Mouse (Mus musculus): ENCODE data around the gene Tlx3. TPM values are rescaled to one million over a fixed set of nuclear protein-coding genes. Genes with fewer than 3 reads are reported as not detected.

Tlx3 gene
- not detected for polyA plus RNA-seq (2017; shearing (Covaris generic))

GRCm38 (mm10) chr11:33203383-33204328 lies at the start of gene Tlx3:
Tlx3 (minus strand) TSS chr11:33203589.

GRCm38 (mm10) chr11:33162998-33163506 lies 40.3 kb downstream of the Tlx3 start, which contains the start of gene Npm1:
Npm1 (minus strand) TSS chr11:33163206.

Other genes with a start within 250 kb of the Tlx3 start
- gene Fgf18, start 56.2 kb downstream of the Tlx3 start, polyA plus RNA-seq (2017; shearing (Covaris generic)) = not detected
- 820 TPM for gene Npm1, start 40.4 kb downstream of the Tlx3 start, polyA plus RNA-seq (2017; shearing (Covaris generic))
- gene Gm12117, start 73.1 kb upstream of the Tlx3 start, polyA plus RNA-seq (2017; shearing (Covaris generic)) = not detected

All from naive thymus-derived CD4-positive, alpha-beta T cell, adult 5 months (primary cell).